Mouse (Mus musculus) spleen, adult 2 months (tissue): ENCODE measurements at regions not wholly inside any gene's neighbourhood (a gene's known extent, or its start where the extent isn't known, plus 50 kb on each side); places are given as distances from the start of the nearest gene placed in this dataset.

Experiments used
- CTCF ChIP-seq: fragments of 200-500 bp; IDR thresholded peaks from 2 replicates; pipeline ENCODE4 v1.5.1; 2011; ENCODE audit warnings: mild to moderate bottlenecking, inconsistent platforms; ENCODE audit not compliant: insufficient read depth, insufficient read length, insufficient replicate concordance; ENCODE audit errors: extremely low read depth
- POLR2A ChIP-seq: fragments of 200-500 bp; IDR thresholded peaks from 2 replicates; pipeline ENCODE4 v1.6.1; 2011; ENCODE audit warnings: low read depth, low read length, inconsistent platforms

DNA sequence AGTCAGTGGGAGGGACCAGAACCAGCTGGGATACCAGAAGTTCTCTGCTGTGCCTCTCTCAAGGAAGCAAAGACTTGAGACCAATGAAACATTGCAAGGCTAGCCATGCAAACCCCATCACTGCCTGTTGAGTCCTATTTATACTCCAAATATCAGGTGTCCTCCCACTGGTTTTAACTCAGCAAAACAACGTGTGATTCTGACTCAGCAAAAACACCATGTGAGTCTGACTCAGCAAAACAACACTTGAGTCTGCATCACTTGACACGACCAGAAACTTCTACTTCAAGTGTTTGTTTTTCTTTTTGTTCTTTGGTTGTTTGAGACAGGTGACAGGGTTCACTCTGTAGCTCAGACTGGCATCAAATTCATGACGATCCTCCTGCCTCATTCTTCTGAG is 204.6 kb upstream of the Ctbp2 start:
- TF ChIP-seq CTCF = no peak
- TF ChIP-seq POLR2A = no peak
